Mouse (Mus musculus) heart, adult 2 months (tissue): ENCODE results near the gene Gm13271.

Source experiments
- CTCF ChIP-seq: fragments of 200-600 bp; IDR thresholded peaks from 2 replicates; pipeline ENCODE4 v1.8.1; 2022; ENCODE audit warnings: antibody characterized with exemption, mild to moderate bottlenecking, moderate library complexity
- EP300 ChIP-seq: fragments of 200-500 bp; IDR thresholded peaks from 2 replicates; pipeline ENCODE4 v1.6.1; 2011; ENCODE audit warnings: low read depth, low read length, control low read depth; ENCODE audit not compliant: insufficient read depth

- no peak for TF ChIP-seq EP300
- no peak for TF ChIP-seq CTCF
Observed at GRCm38 (mm10) chr4:88741426-88741825, 13.2 kb upstream of the Gm13271 start.
